Mouse (Mus musculus) lung, postnatal 4 days (tissue): ENCODE measurements around the gene Rpn2.

Experiments
- DNase-seq, 2 experiments: peaks; one replicate each; pipeline ENCODE4 v3.0.0; 2021

Rpn2 gene

DNA sequence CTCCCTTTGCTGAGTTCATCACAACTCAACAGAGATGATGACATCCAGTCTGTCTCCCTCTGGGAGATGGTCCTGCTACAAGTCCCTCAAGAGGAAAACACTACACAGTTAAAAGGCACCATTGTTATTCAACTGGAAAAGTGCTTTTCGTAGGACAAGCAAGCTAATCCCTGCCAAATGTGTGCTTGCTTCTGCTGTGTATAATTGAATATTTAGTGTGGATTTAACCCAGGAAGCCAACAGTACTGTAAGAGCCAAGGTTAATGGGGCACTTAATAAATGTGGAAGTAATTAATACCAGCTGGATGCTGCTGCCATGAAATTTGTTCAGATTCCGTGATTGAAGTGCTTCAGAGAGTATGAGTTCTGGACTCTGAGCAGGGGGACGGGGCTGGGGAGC is 75.3 kb downstream of the Rpn2 start:
- DNase-seq: no peak

DNA sequence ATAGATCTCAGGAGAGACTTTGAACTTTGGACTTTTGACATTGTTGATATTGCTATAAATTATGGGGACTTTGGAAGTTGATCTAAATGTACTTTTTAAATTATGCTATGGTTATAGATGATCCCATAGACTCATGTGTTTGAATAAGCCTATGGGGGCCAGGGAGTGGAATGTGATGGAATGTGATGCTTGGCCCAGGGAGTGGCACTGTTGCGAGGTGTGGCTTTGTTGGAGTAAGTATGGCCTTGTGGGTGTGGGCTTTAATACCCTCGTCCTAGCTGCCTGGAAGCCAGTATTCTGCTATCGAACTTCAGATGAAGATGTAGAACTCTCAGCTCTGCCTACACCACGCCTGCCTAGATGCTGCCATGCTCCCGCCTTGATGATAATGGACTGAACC is 81.2 kb downstream of the Rpn2 start:
- DNase-seq: no peak

DNA sequence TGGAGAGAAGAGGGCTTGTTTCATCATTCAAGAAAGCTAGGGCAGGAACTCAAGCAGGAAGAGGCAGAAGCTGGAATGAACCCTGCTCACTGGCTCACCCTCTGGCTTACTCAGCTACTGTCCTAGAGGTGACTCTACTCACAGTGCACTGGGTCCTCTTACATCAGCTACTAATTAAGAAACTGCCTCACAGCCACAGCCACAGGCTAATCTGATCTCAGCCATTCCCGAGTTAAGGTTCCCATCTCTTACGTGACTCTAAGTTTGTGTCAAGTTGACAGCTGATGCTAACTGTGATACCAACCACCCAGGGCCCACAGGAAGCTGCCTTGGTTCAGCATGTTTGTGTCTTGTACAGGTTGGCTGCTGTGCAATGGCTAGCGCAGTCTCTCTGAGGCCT is 84.2 kb downstream of the Rpn2 start:
- DNase-seq: no peak

DNA sequence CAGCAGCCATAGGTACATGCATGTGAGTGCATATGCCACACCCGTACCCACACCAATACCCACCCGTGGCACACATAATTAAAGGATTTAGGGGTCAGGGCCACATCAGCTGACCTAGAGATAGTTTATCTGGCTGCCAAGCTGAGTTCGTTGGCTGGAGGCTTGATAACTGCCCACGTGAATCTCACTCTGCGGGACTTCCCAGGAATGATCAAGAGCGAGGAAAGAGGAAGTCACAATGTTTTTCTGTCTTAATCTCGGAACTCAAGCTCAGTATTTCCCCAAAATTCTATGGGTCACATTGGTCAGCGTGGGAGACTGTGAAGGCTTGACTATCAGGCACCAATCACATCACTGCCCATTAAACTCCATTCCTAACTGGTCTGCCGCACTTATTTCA is 87.9 kb downstream of the Rpn2 start:
- DNase-seq: peak in 1 of 2 experiments; percentile 13

DNA sequence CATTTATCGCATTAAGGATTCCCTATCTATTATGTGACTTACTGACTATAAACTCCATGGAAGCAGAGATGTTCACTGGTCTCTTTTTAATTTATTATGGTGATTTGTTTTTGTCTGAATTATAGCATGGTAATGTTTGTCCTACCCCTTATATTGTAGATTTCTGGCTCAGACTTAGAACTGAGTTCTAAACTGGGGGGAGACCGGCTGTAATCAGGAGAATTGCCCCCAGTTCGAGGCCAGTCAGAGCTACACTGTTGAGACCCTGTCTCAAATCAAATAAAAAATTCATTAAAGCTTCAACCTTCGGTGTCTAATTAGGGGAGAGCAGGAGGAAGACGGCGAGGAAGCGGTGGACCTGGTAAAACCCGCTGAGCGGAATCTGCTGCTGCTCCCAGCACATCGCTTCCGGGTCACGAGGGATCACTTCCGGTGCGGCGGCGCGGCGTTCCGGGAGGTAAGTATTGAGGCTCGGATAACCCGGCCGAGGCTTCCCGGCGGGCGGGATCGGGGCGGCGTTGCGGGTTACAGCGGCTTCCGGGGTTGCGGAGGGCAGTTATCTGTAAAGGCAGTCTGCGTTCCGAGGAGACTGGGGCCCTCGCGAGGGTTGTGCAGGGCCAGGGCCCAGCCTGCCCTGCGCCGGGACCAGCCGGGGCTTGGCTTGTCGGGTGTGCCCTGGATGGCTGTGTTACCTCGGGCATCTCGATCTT is 88.5 kb downstream of the Rpn2 start, which contains the start of gene Manbal:
Manbal (plus strand) TSS at position 411 of the 710 bp plus-strand sequence.
- DNase-seq: peak; percentile 96 to 97

DNA sequence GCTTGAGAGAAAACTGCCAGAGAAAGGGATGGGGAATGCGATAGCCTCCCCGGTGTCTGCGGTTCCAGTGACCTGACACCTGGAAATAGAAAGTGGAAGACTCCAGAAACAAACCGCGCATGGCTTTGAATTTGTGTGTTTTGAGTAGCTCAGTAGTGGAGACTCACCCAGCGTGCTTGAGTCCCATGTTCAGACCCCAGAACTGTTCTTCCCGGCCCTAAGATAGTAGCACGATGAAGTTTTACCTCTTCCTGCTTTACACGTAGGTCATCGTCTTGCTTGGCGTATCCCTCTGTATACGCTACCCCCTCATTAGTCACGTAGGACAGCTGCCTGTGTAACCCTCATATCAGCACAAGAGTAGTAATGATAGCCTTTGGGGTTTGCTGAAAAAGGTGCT is 89.2 kb downstream of the Rpn2 start:
- no peak for DNase-seq

DNA sequence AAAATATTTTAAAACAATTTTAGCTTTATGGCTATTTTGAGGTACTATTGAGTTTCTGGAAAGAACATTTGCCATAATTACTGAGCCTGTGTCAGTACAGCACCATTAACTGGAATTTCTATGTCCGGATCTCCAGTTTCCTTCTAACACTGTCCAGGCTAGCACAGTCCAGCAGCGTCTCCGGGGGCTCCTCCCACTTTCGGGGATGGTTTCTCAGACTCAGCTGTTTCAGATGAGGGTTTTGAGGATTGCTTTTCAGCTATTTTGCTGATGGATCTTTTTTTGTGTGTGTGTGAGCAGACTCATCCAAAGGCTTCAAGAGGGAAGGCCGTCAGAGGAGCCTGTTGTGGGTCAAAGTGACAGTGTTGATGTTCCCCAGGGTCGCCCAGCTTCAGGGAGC is 92.9 kb downstream of the Rpn2 start:
- no peak for DNase-seq

DNA sequence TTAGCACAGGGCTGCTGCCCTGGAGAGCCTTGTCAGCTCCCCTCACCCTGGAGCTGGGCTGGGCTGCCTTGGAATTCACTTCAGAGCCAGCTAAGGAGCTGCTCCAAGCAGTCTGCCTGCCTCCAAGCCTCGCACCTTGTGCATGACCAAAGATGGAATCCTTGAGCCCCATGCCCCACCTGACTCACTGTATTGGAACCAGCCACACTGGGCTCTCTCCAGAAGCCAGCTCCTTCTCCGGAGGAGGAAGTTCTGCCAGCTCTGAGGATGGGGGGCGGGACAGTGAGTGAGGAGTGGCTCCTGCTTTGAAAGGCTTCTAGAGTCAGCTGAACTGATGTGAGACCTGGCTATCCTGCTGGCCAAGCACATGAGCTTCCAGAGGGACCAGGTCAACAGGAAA is 94.9 kb downstream of the Rpn2 start:
- peak; percentile 53 to 80 for DNase-seq

DNA sequence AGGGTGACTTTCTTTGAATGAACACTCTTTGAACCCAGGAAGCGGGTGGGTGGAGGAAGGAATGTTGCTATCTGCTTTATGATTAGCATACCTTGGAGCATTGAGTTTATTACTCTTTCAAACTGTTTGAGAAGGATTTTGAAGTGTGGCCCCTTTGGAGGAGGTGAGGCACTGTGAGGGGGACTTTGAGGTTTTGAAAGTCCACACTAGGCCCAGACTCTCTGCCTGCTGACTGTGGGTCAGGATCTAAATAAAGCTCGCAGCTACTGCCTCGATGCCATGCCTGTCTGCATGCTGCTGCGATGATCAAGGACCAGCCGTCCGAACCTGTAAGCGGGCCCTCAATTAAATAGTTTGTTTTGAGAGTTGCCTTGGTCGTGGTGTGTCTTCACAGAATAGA is 96.2 kb downstream of the Rpn2 start:
- no peak for DNase-seq
